Mouse (Mus musculus) adrenal gland, adult 10 weeks (tissue): Measurements from ENCODE around the gene Gbp2b. TPM values are rescaled to one million over a fixed set of nuclear protein-coding genes. Genes with fewer than 3 reads are reported as not detected.

Experiments used
- polyA plus RNA-seq: library from polyadenylated mRNA; stranded (reverse); fragments of 350-450 nt; fragmentation: Illumina TruSeq; extraction: RNeasy Lipid Tissue Mini Kit (QIAGEN cat#74804); gene quantifications from one replicate; pipeline ENCODE4 v1.2.3, GENCODE M21; 2014; ENCODE audit warnings: low read depth, low replicate concordance

Gene Gbp2b
- 0.17 TPM for polyA plus RNA-seq

GRCm38 (mm10) chr3:142594547-142594946, at the start of gene Gbp2b:
Gene Gbp2b (plus strand): TSS chr3:142594847.

GRCm38 (mm10) chr3:142559632-142560228, 34.9 kb upstream of the Gbp2b start, which contains the start of gene Gbp3:
Gene Gbp3 (plus strand): TSS chr3:142560026.

DNA sequence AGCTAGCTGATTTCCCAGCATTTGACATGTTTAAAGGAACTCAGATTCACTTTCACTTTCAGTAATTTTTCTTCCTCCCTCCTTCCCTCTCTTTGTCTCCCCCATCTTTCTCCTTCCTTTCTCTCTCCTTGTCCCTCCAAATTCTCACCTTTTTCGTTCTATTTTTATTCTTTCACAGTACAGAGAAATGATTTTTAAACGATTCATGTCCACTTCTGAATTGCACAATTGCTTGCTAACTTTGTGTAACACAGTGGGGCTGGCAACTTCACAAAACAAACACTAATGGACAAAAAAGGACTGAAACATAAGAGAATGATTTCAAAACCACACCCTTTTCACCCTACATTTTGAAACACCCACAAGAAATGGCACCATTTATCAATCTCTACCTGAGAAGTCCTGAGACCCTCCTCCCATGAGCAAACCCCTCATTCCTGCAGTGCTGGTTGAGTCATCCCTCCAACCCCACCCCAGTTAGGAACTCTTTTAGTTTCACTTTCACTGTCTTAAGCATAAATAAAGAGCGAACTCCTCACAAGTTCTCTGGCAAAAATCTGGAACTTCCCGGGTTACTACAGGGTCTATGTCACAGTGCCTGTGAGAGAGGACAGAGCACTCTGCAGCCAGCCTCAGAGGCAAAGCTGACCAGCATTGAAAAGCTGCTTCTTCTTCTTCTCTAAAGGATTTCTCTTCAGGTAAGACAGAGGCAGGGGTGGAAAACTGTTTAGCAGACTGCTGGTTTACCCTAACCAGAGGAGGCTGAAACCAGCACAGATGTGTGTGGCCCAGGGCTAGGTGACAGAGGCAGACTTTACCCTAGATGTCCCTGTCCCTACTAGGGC, 25.7 kb downstream of the Gbp2b start, which contains the start of gene Gbp2:
Gene Gbp2, plus strand, starts transcription at position 492 of the 845 bp plus-strand sequence.

Other genes starting within 250 kb of the Gbp2b start
- 107 TPM for gene Pdlim5, start 199.2 kb upstream of the Gbp2b start, polyA plus RNA-seq
- 5.2 TPM for gene Gbp5, start 100.9 kb upstream of the Gbp2b start, polyA plus RNA-seq
- 75.2 TPM for gene Gbp7, start 64.5 kb upstream of the Gbp2b start, polyA plus RNA-seq
- gene Gbp3, start 34.8 kb upstream of the Gbp2b start, polyA plus RNA-seq, result 32.8 TPM
- gene Gbp2, start 25.8 kb downstream of the Gbp2b start, polyA plus RNA-seq, result 51.0 TPM
- gene Kyat3, start 106.2 kb downstream of the Gbp2b start, polyA plus RNA-seq, result 47.5 TPM
- gene Gtf2b, start 170.2 kb downstream of the Gbp2b start, polyA plus RNA-seq, result 115 TPM